In the genomic region with DNA sequence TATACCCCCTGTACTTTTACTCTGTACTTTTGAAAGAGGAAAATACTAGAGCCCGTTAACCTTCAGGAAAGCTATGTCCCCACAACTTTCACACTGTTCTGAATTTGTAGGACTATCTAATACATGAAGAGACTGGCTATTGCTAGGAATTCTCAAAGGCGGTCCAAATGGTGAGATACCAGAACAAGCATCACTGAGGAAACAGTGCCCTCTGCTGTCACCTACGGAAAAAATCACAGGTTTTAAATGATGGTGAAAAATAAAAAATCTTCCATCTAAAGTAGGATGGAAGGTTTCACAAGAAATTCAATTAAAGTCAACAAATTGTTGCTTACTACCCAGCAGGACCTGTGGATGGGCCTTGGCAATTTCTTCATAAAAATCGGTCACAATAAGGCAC, we compare ENCODE assay signal across 9 mouse cellular contexts.
DNase-seq lines count a peak whose midpoint lies in the region; ATAC-seq and TF ChIP-seq lines count a peak whose summit lies in the region.
"Had no signal": no experiment of that assay in that cellular context is flagged by ENCODE, and none has a peak within 500 bp of the region (broad histone marks: within the 10 kb centered on the region; RNA-seq: fewer than 3 reads in every experiment).

No protein-coding gene starts in this region.

- peaks cover 3% of the 10 kb centered on the region; the same call in 1 of the 2 replicates for H3K36me3 ChIP-seq in heart, adult 2 months (ENCODE audit: control insufficient read depth, insufficient read depth, low read length)
- no peaks in the 10 kb centered on the region for H3K36me3 ChIP-seq in stomach, postnatal 0 days (ENCODE audit: control insufficient read depth, insufficient read depth, low read length)
- H3K36me3 ChIP-seq: midbrain, embryonic 12.5 days had no signal

- H3K9ac ChIP-seq in heart, adult 2 months (ENCODE audit: low read depth, low read length), result no peak overlapping the region
- H3K9ac ChIP-seq in stomach, postnatal 0 days (ENCODE audit: low read length), result no peak overlapping the region
- H3K9ac ChIP-seq: midbrain, embryonic 12.5 days had no signal

- H3K4me2 ChIP-seq in stomach, postnatal 0 days (replicated peaks; ENCODE audit: low read depth), result no peak overlapping the region
- H3K4me2 ChIP-seq: midbrain, embryonic 12.5 days had no signal

- 24% methylated on average over 4 of the region's 4 CpGs for WGBS in heart, adult 2 months
- 28% methylated on average over 4 of the region's 4 CpGs for WGBS in stomach, postnatal 0 days

- H3K27ac ChIP-seq in heart, adult 2 months, result no peak overlapping the region
- H3K27ac ChIP-seq in cortical plate, adult 2 months (ENCODE audit: insufficient read depth, low read length), result no peak overlapping the region
- no peak overlapping the region for H3K27ac ChIP-seq in stomach, postnatal 0 days (replicated peaks)
- H3K27ac ChIP-seq: midbrain, embryonic 12.5 days had no signal

- TF ChIP-seq CTCF in heart, adult 2 months (IDR thresholded peaks at IDR 0.05), result peak; percentile 77
- peak; percentile 53; the same call in 1 of the 2 replicates for TF ChIP-seq CTCF in cortical plate, adult 2 months (IDR thresholded peaks at IDR 0.05; ENCODE audit: extremely low read depth, insufficient read depth, low read length)
- peak; percentile 82 for TF ChIP-seq CTCF in stomach, postnatal 0 days (IDR thresholded peaks at IDR 0.05; ENCODE audit: low read depth)

- peaks cover 1% of the 10 kb centered on the region for H3K4me1 ChIP-seq in heart, adult 2 months (ENCODE audit: control insufficient read depth, insufficient read depth, low read length)
- H3K4me1 ChIP-seq in cortical plate, adult 2 months (ENCODE audit: control insufficient read depth, insufficient read depth, low read length), result no peaks in the 10 kb centered on the region
- no peaks in the 10 kb centered on the region for H3K4me1 ChIP-seq in stomach, postnatal 0 days (replicated peaks; ENCODE audit: control insufficient read depth, insufficient read depth)
- H3K4me1 ChIP-seq: midbrain, embryonic 12.5 days had no signal

- H3K27me3 ChIP-seq in heart, adult 2 months (ENCODE audit: control insufficient read depth, insufficient read depth, low read length), result no peaks in the 10 kb centered on the region
- no peaks in the 10 kb centered on the region for H3K27me3 ChIP-seq in stomach, postnatal 0 days (ENCODE audit: control insufficient read depth, insufficient read depth, low read length)
- H3K27me3 ChIP-seq: midbrain, embryonic 12.5 days had no signal

- TF ChIP-seq EP300 in heart, adult 2 months (IDR thresholded peaks at IDR 0.05; ENCODE audit: insufficient read depth, low read depth, low read length), result no peak
- TF ChIP-seq EP300 in stomach, postnatal 0 days (optimal IDR thresholded peaks at IDR 0.05), result no peak

- peak in 1 of 2 experiments; percentile 7 for DNase-seq in heart, adult 2 months
- no peak for DNase-seq in heart, adult 8-10 months (ENCODE audit: low spot score)
- DNase-seq in ovary, postnatal 14 days (ENCODE audit: low spot score), result peak; percentile 33
- DNase-seq in ovary, adult 18-20 months (ENCODE audit: low spot score), result no peak
- DNase-seq in stomach, postnatal 0 days (ENCODE audit: low spot score), result no peak
- DNase-seq in gastrocnemius, adult 8-10 months (ENCODE audit: low spot score in 2 of 2), result no peak

- H3K9me3 ChIP-seq in stomach, postnatal 0 days (ENCODE audit: control insufficient read depth, low read length), result no peaks in the 10 kb centered on the region
- H3K9me3 ChIP-seq: midbrain, embryonic 12.5 days had no signal

- no peak overlapping the region for H3K4me3 ChIP-seq in heart, adult 2 months
- no peak overlapping the region for H3K4me3 ChIP-seq in cortical plate, adult 2 months (ENCODE audit: insufficient read depth, low read length)
- no peak overlapping the region for H3K4me3 ChIP-seq in stomach, postnatal 0 days (ENCODE audit: low read depth, low read length)
- H3K4me3 ChIP-seq: midbrain, embryonic 12.5 days had no signal

- H3K79me2 ChIP-seq in heart, adult 2 months (replicated peaks; ENCODE audit: control insufficient read depth, insufficient read depth, low read length), result no peaks in the 10 kb centered on the region

- TF ChIP-seq POLR2A in heart, adult 2 months (IDR thresholded peaks at IDR 0.05; ENCODE audit: insufficient read depth, low read depth, low read length), result no peak
- TF ChIP-seq POLR2A in cortical plate, adult 2 months (IDR thresholded peaks at IDR 0.05; ENCODE audit: extremely low read depth, insufficient read depth, low read length), result no peak

- no peak for ATAC-seq in stomach, postnatal 0 days (ENCODE audit: low FRiP score, low TSS enrichment)
- ATAC-seq in megakaryocyte, adult 5-6 weeks (ENCODE audit: poor library complexity, severe bottlenecking), result no peak

- intact Hi-C loops in heart, adult 2 months (cut with DNase I), result no loop called here
